Mouse (Mus musculus) heart, adult 2 months (tissue): ENCODE data around the gene Tcl1b3. TPM values are rescaled to one million over a fixed set of nuclear protein-coding genes. Genes with fewer than 3 reads are reported as not detected.
"Not testable (repeated sequence)": the region's sequence is repeated elsewhere in the genome, so short reads cannot be mapped to it uniquely, and the experiment has no call there.

Source experiments
- DNase-seq, 2 experiments: peaks; one replicate each; pipeline ENCODE4 v3.0.0; 2021
- H3K27ac ChIP-seq: fragments of 200-600 bp; 2 replicates; pipeline ENCODE4 v1.8.1; 2022
- H3K27me3 ChIP-seq: fragments of 200-500 bp; 2 replicates; pipeline ENCODE4 v1.6.1; 2012; ENCODE audit warnings: mild to moderate bottlenecking, low read length, inconsistent platforms, mixed read lengths; ENCODE audit not compliant: control insufficient read depth, insufficient read depth
- H3K36me3 ChIP-seq: fragments of 200-500 bp; 2 replicates; pipeline ENCODE4 v1.6.1; 2012; ENCODE audit warnings: low read length, inconsistent platforms; ENCODE audit not compliant: control insufficient read depth, insufficient read depth
- H3K4me1 ChIP-seq: fragments of 200-500 bp; 2 replicates; pipeline ENCODE4 v1.6.1; 2011; ENCODE audit warnings: low read length; ENCODE audit not compliant: control insufficient read depth, insufficient read depth
- H3K4me3 ChIP-seq: fragments of 200-600 bp; 2 replicates; pipeline ENCODE4 v1.8.1; 2022
- H3K79me2 ChIP-seq: fragments of 200-500 bp; replicated peaks from 2 replicates; pipeline ENCODE4 v1.6.1; 2012; ENCODE audit warnings: mild to moderate bottlenecking, inconsistent platforms, low read length, moderate library complexity, mixed read lengths; ENCODE audit not compliant: control insufficient read depth, insufficient read depth
- H3K9ac ChIP-seq: fragments of 200-500 bp; 2 replicates; pipeline ENCODE4 v1.6.1; 2012; ENCODE audit warnings: low read depth, mild to moderate bottlenecking, control low read depth, inconsistent platforms, low read length, mixed read lengths
- CTCF ChIP-seq: fragments of 200-600 bp; IDR thresholded peaks from 2 replicates; pipeline ENCODE4 v1.8.1; 2022; ENCODE audit warnings: antibody characterized with exemption, mild to moderate bottlenecking, moderate library complexity
- EP300 ChIP-seq: fragments of 200-500 bp; IDR thresholded peaks from 2 replicates; pipeline ENCODE4 v1.6.1; 2011; ENCODE audit warnings: low read depth, low read length, control low read depth; ENCODE audit not compliant: insufficient read depth
- POLR2A ChIP-seq: fragments of 200-500 bp; IDR thresholded peaks from 2 replicates; pipeline ENCODE4 v1.6.1; 2011; ENCODE audit warnings: mild to moderate bottlenecking, low read depth, low read length, control low read depth; ENCODE audit not compliant: insufficient read depth
- WGBS: fragments of 180-500 bp; shearing (Covaris S2); methylation state at CpG from one replicate; pipeline ENCODE4 v1.1.7; 2018; 5-methylcytosine and 5-hydroxymethylcytosine counted together
- intact Hi-C: fragments of 180-260 bp; cut with DNase I; formaldehyde crosslinking; loops from one replicate; pipeline ENCODE4 v1.15.1; 2025
- long read RNA-seq: library from polyadenylated mRNA; stranded (forward); transcript quantifications from one replicate; pipeline ENCODE4 v2.0.0, GENCODE M21; 2021
- polyA plus RNA-seq: library from polyadenylated mRNA; depleted of rRNA; stranded (reverse); fragments of >200 nt; gene quantifications from 2 replicates; pipeline ENCODE4 v1.2.3, GENCODE M21; 2012; rRNA removed
- total RNA-seq, 2 experiments: library from RNA; stranded (reverse); gene quantifications; 2 replicates each; pipeline ENCODE4 v1.2.3; 2021

Tcl1b3 gene
- total RNA-seq = not detected
- polyA plus RNA-seq = not detected in 2 replicates
- long read RNA-seq = 0 reads

- intact Hi-C loops, H3K4me1 ChIP-seq, H3K9ac ChIP-seq, H3K36me3 ChIP-seq, H3K79me2 ChIP-seq, DNase-seq, H3K27ac ChIP-seq, H3K4me3 ChIP-seq, H3K27me3 ChIP-seq: not testable (repeated sequence)
- 85% methylated on average over 6 of the region's 6 CpGs for WGBS
Measured at GRCm38 (mm10) chr12:105190743-105191142, at the start of gene Tcl1b3. Gene Tcl1b3 (plus strand): TSS chr12:105191043.

- H3K27ac ChIP-seq = no peak overlapping the region
- intact Hi-C loops = no loop called here
- no peak for DNase-seq
- H3K9ac ChIP-seq = no peak overlapping the region
- TF ChIP-seq CTCF (no peak), EP300 (no peak), POLR2A (no peak)
- H3K4me1 ChIP-seq = no peaks in the 10 kb centered on the region
- H3K27me3 ChIP-seq = no peaks in the 10 kb centered on the region
- H3K36me3 ChIP-seq = no peaks in the 10 kb centered on the region
- 87% methylated on average over 3 of the region's 3 CpGs for WGBS
- no peaks in the 10 kb centered on the region for H3K79me2 ChIP-seq
- no peak overlapping the region for H3K4me3 ChIP-seq
Measured at GRCm38 (mm10) chr12:105143096-105143495, 47.7 kb upstream of the Tcl1b3 start.

- H3K9ac ChIP-seq, H3K4me1 ChIP-seq, intact Hi-C loops, H3K27ac ChIP-seq, H3K79me2 ChIP-seq, H3K4me3 ChIP-seq, H3K27me3 ChIP-seq, DNase-seq, H3K36me3 ChIP-seq: not testable (repeated sequence)
- 36% methylated on average over 1 of the region's 1 CpGs for WGBS
Measured at GRCm38 (mm10) chr12:105144928-105145327, 45.9 kb upstream of the Tcl1b3 start.

GRCm38 (mm10) chr12:105145714-105146113 lies 45.1 kb upstream of the Tcl1b3 start, which contains the start of gene Tcl1b2:
Gene Tcl1b2 (plus strand): TSS chr12:105146014.
- Histone ChIP-seq H3K4me3 (no peak within 1 kb of the TSS), H3K9ac (no peak within 1 kb of the TSS), H3K79me2 (no peaks in the 10 kb centered on the region; the same call in 1 of the 2 replicates), H3K27me3 (no peaks in the 10 kb centered on the region), H3K4me1 (no peaks in the 10 kb centered on the region), H3K36me3 (no peaks in the 10 kb centered on the region), H3K27ac (no peak within 1 kb of the TSS)
- TF ChIP-seq POLR2A (no peak), CTCF (no peak), EP300 (no peak)
- 64% methylated on average over 3 of the region's 3 CpGs for WGBS
- intact Hi-C loops = no loop called here
- no peak for DNase-seq

- H3K27ac ChIP-seq, DNase-seq, H3K9ac ChIP-seq, H3K79me2 ChIP-seq, H3K36me3 ChIP-seq, H3K27me3 ChIP-seq, intact Hi-C loops, H3K4me1 ChIP-seq, H3K4me3 ChIP-seq: not testable (repeated sequence)
- 18% methylated on average over 4 of the region's 4 CpGs for WGBS
Measured at GRCm38 (mm10) chr12:105155286-105155685, 35.6 kb upstream of the Tcl1b3 start.

GRCm38 (mm10) chr12:105158842-105159241 lies 32.0 kb upstream of the Tcl1b3 start:
- no peak overlapping the region for H3K4me3 ChIP-seq
- 62% methylated on average over 6 of the region's 6 CpGs for WGBS
- TF ChIP-seq POLR2A = no peak
- no peak for TF ChIP-seq EP300
- TF ChIP-seq CTCF = no peak
- intact Hi-C loops = no loop called here
- no peaks in the 10 kb centered on the region for H3K36me3 ChIP-seq
- H3K79me2 ChIP-seq = no peaks in the 10 kb centered on the region
- H3K9ac ChIP-seq = no peak overlapping the region
- H3K27me3 ChIP-seq = no peaks in the 10 kb centered on the region
- no peak for DNase-seq
- no peak overlapping the region for H3K27ac ChIP-seq
- H3K4me1 ChIP-seq = no peaks in the 10 kb centered on the region

- no peak within 1 kb of the TSS for H3K9ac ChIP-seq
- no peaks in the 10 kb centered on the region for H3K27me3 ChIP-seq
- WGBS = 66% methylated on average over 4 of the region's 4 CpGs
- no peak for TF ChIP-seq POLR2A
- TF ChIP-seq CTCF = no peak
- no peak for TF ChIP-seq EP300
- no peak within 1 kb of the TSS for H3K27ac ChIP-seq
- H3K36me3 ChIP-seq = no peaks in the 10 kb centered on the region
- no peak within 1 kb of the TSS for H3K4me3 ChIP-seq
- intact Hi-C loops = no loop called here
- H3K4me1 ChIP-seq = no peaks in the 10 kb centered on the region
- DNase-seq = no peak
- no peaks in the 10 kb centered on the region for H3K79me2 ChIP-seq
Measured at GRCm38 (mm10) chr12:105159390-105159789, 31.5 kb upstream of the Tcl1b3 start, which contains the start of gene Tcl1b1. Gene Tcl1b1 (plus strand): TSS chr12:105159690.
